Mouse (Mus musculus) forebrain, postnatal 0 days (tissue): ENCODE measurements around the gene Tlr5. TPM values are rescaled to one million over a fixed set of nuclear protein-coding genes. Genes with fewer than 3 reads are reported as not detected.

ENCODE experiments used
- ATAC-seq: fragments of 200-750 bp; cut with Nextera tagmentation; 2 replicates; pipeline ENCODE4 v1.8.0; 2017; ENCODE audit warnings: mild to moderate bottlenecking, moderate library complexity
- DNase-seq: peaks from one replicate; pipeline ENCODE4 v3.0.0-alpha.2; 2015
- H3K27ac ChIP-seq: fragments of 300-500 bp; sonication (generic); 2 replicates; pipeline ENCODE4 v1.5.1; 2014; ENCODE audit warnings: low read depth, mild to moderate bottlenecking, antibody characterized with exemption, low read length, moderate library complexity, mixed read lengths
- H3K27me3 ChIP-seq: fragments of 300-500 bp; sonication (generic); 2 replicates; pipeline ENCODE4 v1.6.1; 2014; ENCODE audit warnings: mild to moderate bottlenecking, low read length, mixed read lengths; ENCODE audit not compliant: insufficient read depth
- H3K36me3 ChIP-seq: fragments of 300-500 bp; sonication (generic); 2 replicates; pipeline ENCODE4 v1.6.1; 2014; ENCODE audit warnings: mild to moderate bottlenecking, moderate library complexity; ENCODE audit not compliant: insufficient read depth
- H3K4me1 ChIP-seq: fragments of 300-500 bp; sonication (generic); 2 replicates; pipeline ENCODE4 v1.6.1; 2014; ENCODE audit warnings: antibody characterized with exemption; ENCODE audit not compliant: insufficient read depth
- H3K4me2 ChIP-seq: fragments of 300-500 bp; sonication (generic); 2 replicates; pipeline ENCODE4 v1.6.1; 2014; ENCODE audit warnings: low read depth, mild to moderate bottlenecking, moderate library complexity
- H3K4me3 ChIP-seq: fragments of 300-500 bp; sonication (generic); 2 replicates; pipeline ENCODE4 v1.5.1; 2014; ENCODE audit warnings: low read depth, low read length, mixed read lengths
- H3K9ac ChIP-seq: fragments of 300-500 bp; sonication (generic); 2 replicates; pipeline ENCODE4 v1.6.1; 2014; ENCODE audit warnings: mild to moderate bottlenecking
- H3K9me3 ChIP-seq: fragments of 300-500 bp; sonication (generic); 2 replicates; pipeline ENCODE4 v1.6.1; 2016; ENCODE audit warnings: low read length
- CTCF ChIP-seq: sonication (generic); IDR thresholded peaks from 2 replicates; pipeline ENCODE4 v1.5.1; 2016; ENCODE audit warnings: antibody characterized with exemption, control low read depth, low read depth
- WGBS: fragments of 180-500 bp; shearing (Covaris S2); extraction: QIAGEN DNeasy Blood & Tissue Kit; methylation state at CpG from one replicate; pipeline ENCODE4 v1.1.7; 2014; 5-methylcytosine and 5-hydroxymethylcytosine counted together
- polyA plus RNA-seq: library from polyadenylated mRNA; unstranded; fragments of >200 nt; fragmentation: Nextera tagmentation; extraction: Ambion mirVana; gene quantifications from 2 replicates; pipeline ENCODE4 v1.2.1, GENCODE M21; 2015
- total RNA-seq: library from RNA; depleted of rRNA; stranded (reverse); fragments of >200 nt; gene quantifications from 2 replicates; pipeline ENCODE4 v1.2.3, GENCODE M21; 2014; rRNA removed

Gene Tlr5
- total and polyA plus RNA-seq, 2 experiments from 2014 or later = 0.18 to 0.76 TPM

GRCm38 (mm10) chr1:182987801-182988200 is 33.2 kb downstream of the Tlr5 start:
- Histone ChIP-seq H3K27me3 (peaks cover 17% of the 10 kb centered on the region), H3K9ac (no peak overlapping the region), H3K9me3 (no peaks in the 10 kb centered on the region), H3K36me3 (no peaks in the 10 kb centered on the region), H3K4me1 (peaks cover 7% of the 10 kb centered on the region; the same call in 1 of the 2 replicates), H3K4me2 (no peak overlapping the region), H3K4me3 (no peak overlapping the region), H3K27ac (no peak overlapping the region)
- WGBS = 88% methylated on average over 13 of the region's 13 CpGs
- TF ChIP-seq CTCF = no peak
- no peak for ATAC-seq
- no peak for DNase-seq

- TF ChIP-seq CTCF = no peak
- WGBS = 79% methylated on average over 3 of the region's 3 CpGs
- Histone ChIP-seq H3K9ac (no peak overlapping the region), H3K4me3 (no peak overlapping the region), H3K27me3 (peaks cover 17% of the 10 kb centered on the region), H3K27ac (no peak overlapping the region), H3K36me3 (no peaks in the 10 kb centered on the region), H3K4me2 (no peak overlapping the region), H3K9me3 (no peaks in the 10 kb centered on the region), H3K4me1 (peaks cover under 1% of the 10 kb centered on the region; the same call in 1 of the 2 replicates)
- DNase-seq (no peak), ATAC-seq (no peak)
Measured at GRCm38 (mm10) chr1:182988646-182989045, 34.1 kb downstream of the Tlr5 start.

GRCm38 (mm10) chr1:182990092-182990762 is 35.6 kb downstream of the Tlr5 start:
- WGBS = 76% methylated on average over 14 of the region's 14 CpGs
- Histone ChIP-seq H3K9ac (no peak overlapping the region), H3K36me3 (no peaks in the 10 kb centered on the region), H3K4me3 (no peak overlapping the region), H3K27ac (no peak overlapping the region), H3K9me3 (no peaks in the 10 kb centered on the region), H3K27me3 (peaks cover 17% of the 10 kb centered on the region), H3K4me2 (no peak overlapping the region), H3K4me1 (no peaks in the 10 kb centered on the region)
- no peak for DNase-seq
- TF ChIP-seq CTCF = no peak
- no peak for ATAC-seq

GRCm38 (mm10) chr1:182991002-182991778 is 36.6 kb downstream of the Tlr5 start:
- Histone ChIP-seq H3K9me3 (no peaks in the 10 kb centered on the region), H3K27me3 (peaks cover 17% of the 10 kb centered on the region), H3K4me1 (no peaks in the 10 kb centered on the region), H3K36me3 (no peaks in the 10 kb centered on the region), H3K4me2 (no peak overlapping the region), H3K9ac (no peak overlapping the region), H3K4me3 (no peak overlapping the region), H3K27ac (no peak overlapping the region)
- WGBS = 3% methylated on average over 7 of the region's 7 CpGs
- TF ChIP-seq CTCF = peak; percentile 95
- peak; percentile 83 for DNase-seq
- peak; percentile 90 for ATAC-seq

Other genes with a start within 250 kb of the Tlr5 start
- not detected in 2 replicates for gene Ccdc185, start 205.6 kb upstream of the Tlr5 start, total RNA-seq
- not detected in 2 replicates for gene Ccdc185, start 205.6 kb upstream of the Tlr5 start, polyA plus RNA-seq
- gene Susd4, start 190.9 kb upstream of the Tlr5 start, total RNA-seq = 33.7 and 55.4 TPM in 2 replicates
- 45.1 and 65.4 TPM in 2 replicates for gene Susd4, start 190.9 kb upstream of the Tlr5 start, polyA plus RNA-seq